Mouse (Mus musculus) urinary bladder, postnatal 10 days (tissue): Measurements from ENCODE around the gene Nme1.
A peak's percentile ranks its signal among the peaks of the same experiment; 100 is the strongest.
"Not testable (repeated sequence)": the region's sequence is repeated elsewhere in the genome, so short reads cannot be mapped to it uniquely, and the experiment has no call there.

Source experiments
- DNase-seq: peaks from one replicate; pipeline ENCODE4 v3.0.0; 2022; ENCODE audit warnings: low spot score

The Nme1 gene

DNA sequence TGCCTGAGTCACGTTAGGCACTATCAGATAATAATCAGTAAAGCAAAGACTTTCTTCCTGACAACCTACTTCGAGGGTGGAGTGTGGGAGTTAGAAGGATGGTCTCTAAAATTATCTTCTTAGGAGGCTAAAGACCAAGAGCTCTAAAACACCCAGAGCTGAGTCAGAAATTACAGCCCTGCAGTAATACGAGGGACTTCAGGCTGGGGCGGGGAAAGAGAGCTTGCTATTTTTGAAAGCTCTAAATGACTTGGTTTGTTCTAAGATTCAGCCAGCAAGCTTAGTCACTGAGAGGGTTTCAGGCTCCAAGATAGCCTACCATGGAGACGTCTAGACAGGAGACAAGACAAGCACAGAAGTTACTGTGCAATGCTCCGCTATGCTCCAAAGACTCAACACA lies 2.9 kb downstream of the Nme1 start:
- no peak for DNase-seq

DNA sequence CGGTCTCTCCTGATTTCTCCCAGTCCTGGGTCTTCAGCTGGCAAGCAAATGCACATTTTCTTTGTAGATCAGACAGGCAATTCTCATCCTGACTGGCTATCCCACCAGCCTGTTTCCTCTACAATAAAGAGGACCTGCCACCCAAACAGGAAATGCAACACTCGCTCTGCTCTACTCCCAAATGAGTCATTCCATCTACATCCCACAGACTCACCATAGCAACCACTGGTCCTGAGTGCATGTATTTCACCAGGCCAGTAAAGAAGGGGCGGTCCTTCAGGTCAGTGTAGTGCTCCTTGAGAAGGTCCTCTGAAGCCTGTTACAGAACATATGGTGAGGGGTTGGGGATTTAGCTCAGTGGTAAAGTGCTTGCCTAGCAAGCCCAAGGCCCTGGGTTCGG lies 5.3 kb downstream of the Nme1 start:
- DNase-seq: no peak

DNA sequence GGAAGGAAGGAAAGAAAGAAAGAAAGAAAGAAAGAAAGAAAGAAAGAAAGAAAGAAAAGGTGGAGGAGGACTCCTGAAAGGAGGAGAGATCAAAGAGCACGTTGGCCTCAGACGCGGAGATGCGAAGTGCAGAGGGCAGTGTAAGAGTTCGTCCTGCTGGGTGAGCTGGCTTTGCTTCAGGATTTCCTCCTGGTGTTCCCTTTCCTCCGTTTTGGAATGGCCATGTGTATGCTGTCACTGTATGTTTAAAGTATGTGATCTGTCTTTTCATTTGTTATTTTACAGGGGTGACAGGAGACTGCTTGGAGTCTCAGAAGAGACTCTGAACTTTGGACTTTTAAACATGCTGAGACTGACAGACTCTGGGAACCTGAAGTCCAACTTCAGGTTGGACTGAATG lies 6.8 kb downstream of the Nme1 start:
- no peak for DNase-seq

DNA sequence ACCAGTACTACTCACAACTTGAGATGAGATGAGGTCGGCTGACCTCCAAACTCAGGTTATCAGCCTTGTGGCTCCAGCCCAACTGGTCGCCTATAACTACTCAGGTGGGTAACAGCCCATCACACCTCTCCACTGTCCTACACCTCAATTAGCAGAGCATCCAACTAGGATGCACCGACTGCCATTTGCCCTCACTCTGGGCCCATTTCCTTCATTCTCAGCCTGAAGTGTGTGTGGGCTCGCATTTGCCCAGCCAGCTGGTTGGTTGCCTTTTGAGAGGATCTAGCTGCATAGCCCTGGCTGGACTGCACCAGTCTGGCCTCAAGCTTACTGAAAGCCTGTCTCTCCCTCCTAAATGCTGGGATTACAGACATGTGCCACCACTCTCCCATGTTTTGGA lies 10.6 kb downstream of the Nme1 start:
- DNase-seq: no peak

DNA sequence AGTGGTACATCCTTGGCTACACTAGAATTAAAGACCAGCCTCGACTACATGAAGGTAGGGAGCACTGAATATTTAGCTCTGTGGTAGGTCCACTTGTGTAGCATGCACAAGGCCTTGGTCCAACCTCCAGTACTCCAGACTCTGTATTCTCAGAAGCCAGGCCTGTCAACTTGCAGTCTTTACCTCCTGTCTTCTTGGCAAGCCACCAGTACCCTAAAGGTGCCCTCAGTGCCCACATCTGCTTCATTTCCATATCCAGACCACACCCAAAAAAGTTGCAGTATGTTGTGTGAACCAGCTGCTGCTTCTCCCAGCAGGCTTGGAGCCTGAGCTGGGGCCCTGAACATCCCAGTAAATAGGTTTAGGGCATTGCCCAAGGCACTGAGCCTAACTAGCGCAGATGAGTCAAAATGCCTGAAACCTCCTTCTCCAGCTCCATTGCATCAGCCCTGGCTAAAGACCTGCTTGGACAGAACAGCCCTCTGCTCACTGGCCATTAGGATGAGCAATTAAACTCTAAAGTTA lies 11.2 kb downstream of the Nme1 start:
- DNase-seq: no peak

DNA sequence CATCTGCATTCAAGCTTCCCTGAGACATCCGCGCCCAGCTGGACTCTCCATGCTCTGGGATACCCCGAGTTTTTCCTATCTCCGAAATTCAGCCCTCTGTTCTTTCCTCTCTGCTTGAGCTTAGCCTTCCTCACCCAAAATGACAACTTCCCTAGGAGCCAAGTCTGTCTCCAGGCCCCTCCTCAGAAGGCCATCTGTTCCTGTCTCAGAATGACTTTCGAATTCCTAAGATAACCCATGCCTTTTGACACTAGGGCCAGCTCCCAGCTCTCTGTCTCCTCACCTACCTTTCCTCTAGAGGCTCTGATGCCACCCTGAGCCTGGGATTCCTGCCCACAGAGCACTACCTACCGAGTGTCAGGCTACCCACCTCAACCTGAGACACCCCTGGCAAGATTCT lies 12.2 kb downstream of the Nme1 start, which contains the start of gene Nme2:
TSS of gene Nme2 (minus strand) at position 101 of the 400 bp plus-strand sequence.
- DNase-seq: no peak

DNA sequence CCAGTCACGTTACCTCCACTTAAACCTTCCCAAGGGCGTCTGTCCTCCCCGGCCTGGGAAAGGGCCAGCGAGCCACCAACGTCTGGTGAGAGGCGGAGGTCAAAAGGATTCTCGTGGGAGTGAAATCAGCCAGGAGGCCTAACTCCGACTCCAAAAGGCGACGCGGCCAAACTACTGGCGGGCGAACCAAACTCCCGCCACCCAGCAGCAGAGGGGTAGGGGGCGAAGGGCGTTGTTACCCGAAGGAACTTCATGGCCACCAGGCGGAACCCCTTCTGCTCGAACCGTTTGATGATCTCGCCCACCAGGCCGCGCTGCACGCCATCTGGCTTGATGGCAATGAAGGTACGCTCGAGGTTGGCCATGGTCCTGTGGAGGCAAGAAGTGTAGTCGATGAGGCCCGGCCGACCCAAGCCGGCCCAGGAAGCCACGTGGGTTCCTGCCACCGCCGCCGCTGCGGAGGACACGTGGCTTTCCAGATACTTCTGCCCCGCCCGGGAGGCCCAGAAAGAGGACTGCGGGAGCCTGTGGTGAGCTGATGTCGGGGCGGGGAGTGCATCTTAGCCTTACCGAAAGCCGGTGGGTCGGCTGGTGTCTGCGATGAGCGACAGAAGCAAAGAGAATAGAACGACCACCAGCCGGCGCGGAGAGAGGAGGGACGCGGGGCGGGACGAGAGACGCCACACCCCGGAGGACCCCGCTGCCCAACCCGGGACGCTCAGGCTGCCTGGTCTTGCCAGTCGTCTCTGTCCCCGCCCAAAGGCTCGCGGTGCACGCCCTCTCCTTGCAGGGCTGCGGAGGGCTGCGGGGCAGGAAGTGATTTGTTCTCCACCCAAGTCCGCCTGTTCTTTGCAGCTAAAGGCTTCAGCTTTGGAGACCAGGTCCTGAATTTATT lies 12.8 kb downstream of the Nme1 start:
- DNase-seq: peak; percentile 75

DNA sequence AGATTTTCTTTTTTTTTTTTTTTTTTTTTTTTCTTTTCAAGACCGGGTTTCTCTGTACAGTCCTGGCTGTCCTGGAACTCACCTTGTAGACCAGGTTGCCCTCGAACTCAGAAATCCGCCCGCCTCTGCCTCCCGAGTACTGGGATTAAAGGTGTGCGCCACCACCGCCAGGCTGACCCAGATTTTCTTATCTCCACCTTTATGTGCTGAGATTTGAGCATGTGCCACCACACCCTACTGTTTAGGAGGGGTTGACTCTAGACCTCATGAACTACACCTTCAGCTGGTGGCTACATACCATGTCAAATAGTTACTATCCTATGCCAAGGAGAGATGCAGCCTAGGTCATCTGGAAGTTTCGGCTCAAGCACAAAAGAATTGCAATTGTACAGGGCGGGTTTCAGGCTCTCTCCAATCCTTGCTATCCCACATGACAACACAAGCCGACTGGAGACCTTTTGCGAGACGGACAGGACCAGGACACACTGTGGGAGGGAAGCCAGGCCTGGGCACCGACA lies 13.5 kb downstream of the Nme1 start:
- DNase-seq: no peak

DNA sequence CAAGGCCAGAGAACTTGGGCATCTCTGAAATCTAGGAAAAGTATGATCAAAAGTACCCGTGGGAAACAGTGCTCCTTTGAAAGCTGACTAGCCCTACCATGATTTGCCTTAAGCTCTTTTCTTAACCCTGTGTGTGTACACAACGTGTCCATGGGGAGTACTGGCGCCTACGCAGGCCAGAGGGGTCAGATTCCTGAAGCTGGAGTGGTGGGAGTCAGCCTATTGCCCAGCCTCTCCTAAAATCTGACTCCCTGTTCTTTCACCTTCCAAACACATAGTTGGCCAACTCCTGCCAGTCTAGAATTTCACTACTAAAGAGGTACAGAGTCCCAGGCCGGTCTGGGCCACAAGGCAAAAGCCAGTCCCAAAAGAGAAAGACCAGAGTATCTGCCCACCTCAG lies 15.9 kb downstream of the Nme1 start:
- DNase-seq: no peak

DNA sequence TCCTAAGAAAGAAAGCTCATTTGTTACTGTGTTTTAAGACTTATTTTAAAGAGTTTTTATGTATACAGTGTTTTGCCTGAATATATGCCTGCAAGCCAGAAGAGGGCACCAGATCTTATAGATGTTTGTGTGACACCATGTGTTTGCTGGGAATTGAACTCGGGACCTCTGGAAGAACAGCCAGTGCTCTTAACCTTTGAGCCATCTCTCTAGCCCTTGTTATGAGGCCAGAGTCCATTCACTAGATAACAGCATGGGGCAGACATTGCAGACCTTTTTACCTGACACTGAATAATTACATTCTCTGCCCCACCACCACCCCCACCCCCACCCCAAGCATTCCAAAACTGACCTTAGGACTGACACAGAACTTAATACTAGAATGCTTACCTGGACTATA lies 18.3 kb downstream of the Nme1 start:
- no peak for DNase-seq

DNA sequence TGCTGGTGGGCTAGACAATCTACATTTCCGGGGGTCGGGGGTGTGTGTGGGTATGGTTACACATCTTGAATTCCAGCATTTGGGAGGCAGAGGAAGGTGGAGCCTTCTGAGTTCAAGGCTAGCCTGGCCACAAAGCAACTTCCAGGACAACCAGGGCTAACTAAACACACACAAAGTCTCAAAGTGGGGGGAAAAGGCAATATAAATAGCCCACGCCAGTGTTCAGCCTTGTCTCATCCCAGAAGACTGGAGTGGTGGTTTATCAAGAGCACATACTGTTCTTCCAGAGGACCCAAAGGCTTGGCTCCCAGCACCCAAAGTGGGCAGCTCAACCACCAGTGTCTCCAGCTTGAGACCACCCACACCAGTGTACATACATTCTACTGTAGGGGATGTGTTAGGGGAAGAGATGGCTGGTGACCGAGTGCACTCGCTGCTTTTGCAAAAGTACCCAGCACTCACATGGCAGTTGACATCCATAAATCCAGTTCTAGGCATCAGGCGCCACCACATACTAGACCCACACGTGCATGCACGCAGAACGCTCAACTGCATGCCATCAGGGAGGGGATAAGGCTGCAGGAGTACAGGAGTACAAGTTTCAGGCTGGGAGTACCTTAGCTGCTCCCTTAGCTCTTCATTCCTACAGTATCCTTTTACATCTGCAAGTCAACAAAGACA lies 19.3 kb downstream of the Nme1 start:
- DNase-seq: no peak

DNA sequence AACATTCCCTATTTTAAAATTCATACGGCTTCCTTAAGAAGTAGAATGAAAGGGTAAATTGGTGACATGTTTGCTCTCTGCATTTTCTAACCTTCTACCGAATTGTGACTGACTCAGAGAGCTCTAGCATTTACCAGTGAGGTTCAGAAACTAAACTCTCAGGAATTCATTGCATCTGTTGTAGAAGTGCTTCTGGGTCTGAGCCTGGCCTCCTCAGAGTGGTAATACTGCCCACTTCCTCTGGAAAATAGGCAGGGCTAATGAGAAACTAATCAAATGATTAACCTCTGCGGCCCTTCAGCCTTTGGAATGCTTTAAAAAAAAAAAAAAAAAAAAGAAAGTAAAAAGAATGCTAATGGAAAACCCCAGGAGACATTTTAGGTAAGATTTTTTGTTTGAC lies 23.3 kb downstream of the Nme1 start:
- no peak for DNase-seq

DNA sequence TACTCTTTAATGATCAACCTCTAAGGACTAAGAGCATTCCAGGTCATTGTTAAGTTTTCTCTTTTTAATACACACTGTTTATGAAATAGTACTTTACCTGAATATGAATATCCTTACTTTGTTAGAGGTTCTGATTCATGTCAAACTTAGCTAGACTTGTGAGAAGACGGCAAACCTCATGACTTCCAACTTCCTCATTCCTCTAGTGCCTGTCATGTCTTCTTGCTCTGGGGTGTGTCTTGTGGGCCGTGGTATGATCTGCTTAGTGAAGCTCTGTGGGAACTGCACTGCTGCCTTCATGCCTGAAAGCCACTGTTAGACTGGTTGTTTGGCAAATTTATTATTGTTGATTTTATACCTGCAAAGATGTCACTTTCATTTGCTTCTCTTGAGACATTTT lies 27.4 kb downstream of the Nme1 start:
- no peak for DNase-seq

DNA sequence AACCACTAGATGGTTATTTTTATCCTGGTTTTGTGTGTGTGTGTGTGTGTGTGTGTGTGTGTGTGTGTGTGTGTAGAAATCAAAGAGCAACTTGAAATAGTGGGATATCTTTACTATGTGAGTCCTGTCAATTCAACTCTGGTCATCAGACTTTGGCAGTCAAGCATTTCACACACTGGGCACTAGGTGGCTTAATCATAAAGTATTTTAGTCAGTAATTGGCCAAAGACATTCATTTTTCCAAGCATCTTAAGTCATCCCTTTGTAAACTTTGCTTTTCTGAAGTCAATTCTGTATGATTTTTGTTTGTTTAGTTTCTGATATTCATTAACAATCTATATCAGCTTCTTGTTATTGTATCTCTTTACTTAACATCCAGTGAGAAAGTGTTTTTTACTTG lies 39.2 kb downstream of the Nme1 start:
- no peak for DNase-seq

DNA sequence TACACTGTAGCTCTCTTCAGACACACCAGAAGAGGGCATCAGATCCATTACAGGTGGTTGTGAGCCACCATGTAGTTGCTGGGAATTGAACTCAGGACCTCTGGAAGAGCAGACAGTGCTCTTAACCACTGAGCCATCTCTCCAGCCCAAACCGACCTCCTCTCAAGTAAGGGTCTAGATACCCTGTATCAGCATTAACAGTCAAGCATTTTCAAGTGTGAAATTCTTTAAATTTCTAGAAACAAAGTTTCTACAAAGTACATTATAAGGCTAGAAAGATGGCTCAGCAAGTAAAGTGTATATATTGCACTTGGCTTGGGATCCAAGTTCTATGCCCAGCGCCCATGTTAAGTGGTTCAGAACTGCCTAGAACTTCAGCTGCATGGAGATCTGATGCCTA lies 53.3 kb downstream of the Nme1 start:
- DNase-seq: not testable (repeated sequence)

DNA sequence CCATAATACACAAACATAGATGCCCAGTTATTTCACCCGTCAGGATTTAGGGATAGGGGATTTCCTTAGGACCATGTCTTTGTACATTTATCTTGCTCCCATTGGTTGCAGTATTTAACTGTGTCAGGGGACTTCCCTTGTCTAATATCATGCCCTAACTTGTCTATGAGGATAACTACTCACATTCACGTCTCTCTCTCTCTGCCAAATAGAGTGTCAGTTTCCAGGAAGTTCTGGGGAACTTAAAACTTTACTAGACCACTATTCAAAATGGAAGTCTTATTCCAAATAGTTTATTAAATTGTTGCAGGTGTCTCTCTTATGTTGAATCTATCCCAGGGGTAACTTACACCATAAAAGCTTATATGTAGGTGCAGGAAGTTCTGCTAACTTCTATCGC lies 56.7 kb downstream of the Nme1 start:
- no peak for DNase-seq

DNA sequence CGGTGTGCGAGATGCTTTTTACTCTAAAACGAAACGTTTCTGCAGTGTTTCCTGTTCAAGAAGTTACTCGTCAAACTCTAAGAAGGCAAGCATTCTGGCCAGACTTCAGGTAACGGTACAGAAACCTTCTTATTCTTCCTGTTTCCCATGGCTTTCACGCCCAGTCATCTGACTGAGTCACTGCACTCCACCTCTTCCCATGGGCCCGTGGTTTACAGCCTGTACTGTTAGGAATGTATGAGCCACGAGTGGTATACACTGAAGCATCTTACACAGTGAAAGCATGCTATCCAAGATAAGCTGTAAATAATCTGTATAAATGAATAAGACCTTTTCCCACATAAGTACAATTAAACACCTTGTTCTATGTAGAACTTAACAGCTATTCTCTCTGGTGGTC lies 59.5 kb downstream of the Nme1 start:
- no peak for DNase-seq

DNA sequence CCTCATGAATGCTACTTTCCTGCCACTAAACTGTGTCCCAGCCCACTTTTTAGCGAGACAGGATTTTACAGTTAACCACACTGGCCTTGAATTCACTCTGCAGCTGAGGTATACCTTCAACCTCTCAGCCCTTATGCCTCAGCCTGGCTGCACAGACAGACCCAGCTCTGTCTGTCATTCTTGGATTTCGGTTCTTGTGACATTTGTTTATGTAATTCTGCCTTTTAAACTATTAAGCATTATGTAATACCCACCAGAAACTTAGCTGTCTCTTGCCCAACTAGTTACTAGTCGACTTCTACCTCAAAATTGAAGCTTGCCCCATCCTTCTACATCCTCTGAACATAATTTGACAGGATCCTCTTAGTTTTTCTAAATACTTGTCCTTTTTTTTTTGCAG lies 60.5 kb downstream of the Nme1 start:
- DNase-seq: no peak
